Mouse (Mus musculus) mature B cell (primary cell): ENCODE measurements around the gene Gm20696.

Experiments used
- in situ Hi-C: fragments of 300-500 bp; cut with MboI; formaldehyde crosslinking; loops from 2 replicates; pipeline ENCODE4 v1.14.3; 2019

Gm20696 gene

GRCm38 (mm10) chr6:99394801-99395200 is 271.8 kb downstream of the Gm20696 start:
- in situ Hi-C loops = no loop called here

- in situ Hi-C loops = no loop called here
These were observed 274.1 kb downstream of the Gm20696 start for GRCm38 (mm10) chr6:99392484-99392883.

DNA sequence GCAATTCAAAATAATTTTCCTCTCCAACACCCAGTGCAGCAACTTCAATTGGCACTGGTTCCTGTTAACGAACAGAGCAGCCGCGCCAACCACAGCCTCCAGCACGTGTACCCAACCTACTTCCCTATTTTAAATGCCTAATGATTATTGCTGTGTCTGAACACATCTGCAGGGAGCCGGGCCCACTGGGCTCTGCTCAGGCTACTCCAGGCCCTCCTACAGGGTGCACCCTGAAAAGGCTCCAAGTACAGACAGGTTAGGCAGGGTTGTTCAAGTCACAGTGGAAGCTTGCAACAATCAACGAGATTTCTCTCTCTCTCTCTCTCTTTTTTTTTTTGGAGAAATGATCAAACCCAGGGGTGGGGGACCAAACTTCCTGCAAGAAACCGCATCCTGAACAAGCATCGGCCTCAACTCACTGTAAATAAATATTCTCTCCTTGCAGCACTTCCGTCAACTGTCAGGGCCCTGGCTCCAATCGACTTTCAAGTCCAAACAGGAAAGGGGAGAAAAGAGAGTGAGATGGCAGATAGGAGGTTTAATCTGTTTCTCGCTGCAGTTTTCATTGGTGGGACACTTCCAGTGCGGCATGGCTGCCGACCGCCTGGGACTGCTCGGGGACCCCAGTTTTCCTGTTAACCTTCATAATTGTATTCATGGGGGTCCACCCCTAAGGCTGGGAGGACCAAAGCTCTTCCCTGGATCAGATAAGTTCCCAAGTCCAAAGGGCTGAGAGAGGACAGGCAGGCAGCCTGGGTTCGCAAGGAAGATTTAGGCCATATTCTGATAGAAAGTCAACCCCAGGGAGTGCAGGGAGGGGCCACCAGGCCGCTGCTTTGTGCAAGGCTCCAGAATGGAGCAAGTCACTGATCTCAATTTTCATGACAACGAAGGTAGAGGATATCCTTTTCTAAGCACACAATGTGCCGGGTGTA is 277.6 kb downstream of the Gm20696 start:
- in situ Hi-C loops = no loop called here

DNA sequence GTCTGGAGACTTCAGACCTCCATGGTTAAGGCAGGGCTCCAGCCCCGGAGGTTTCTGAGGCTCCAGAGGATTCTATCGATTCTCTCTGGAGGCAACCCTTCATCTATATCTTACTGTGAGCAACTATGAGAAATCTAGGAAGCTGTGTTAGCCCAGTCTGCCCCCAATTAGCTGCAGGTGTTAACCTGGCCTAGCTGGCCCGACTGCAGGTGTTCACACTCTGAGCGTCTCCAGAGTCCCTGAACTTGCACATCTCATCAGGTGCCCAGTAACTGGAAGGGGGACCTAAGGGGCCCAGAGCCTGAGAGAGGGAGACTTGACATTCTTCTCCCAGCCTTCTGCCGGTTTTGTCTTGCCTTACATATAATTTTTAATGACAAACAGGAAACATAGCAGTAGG is 278.6 kb downstream of the Gm20696 start:
- in situ Hi-C loops = no loop called here

DNA sequence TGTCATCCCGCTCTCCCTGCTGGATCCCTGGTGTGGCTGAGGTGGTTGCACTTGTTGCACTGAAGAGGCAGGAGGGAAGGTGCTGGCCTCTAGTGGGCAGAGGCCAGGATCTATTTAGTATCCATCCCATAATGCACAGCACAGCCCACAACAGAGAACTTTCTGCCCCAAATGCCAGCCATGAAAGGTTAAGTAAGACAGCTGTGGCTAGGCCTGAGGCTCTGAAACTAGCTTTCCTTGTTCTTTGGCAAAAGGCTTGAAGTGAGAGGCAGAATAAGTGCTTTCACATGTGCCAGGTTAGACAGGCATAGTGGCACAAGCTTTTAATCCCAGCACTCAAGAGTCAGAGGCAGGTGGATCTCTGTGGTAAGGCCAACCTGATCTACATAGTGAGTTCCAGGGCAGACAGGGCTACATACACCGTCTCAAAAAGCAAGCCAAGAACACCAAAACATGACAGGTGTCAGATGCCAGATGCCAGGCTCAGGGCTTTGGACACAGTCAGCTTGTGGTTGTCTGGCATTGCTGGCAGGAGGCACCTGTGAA is 281.5 kb downstream of the Gm20696 start:
- in situ Hi-C loops = no loop called here

DNA sequence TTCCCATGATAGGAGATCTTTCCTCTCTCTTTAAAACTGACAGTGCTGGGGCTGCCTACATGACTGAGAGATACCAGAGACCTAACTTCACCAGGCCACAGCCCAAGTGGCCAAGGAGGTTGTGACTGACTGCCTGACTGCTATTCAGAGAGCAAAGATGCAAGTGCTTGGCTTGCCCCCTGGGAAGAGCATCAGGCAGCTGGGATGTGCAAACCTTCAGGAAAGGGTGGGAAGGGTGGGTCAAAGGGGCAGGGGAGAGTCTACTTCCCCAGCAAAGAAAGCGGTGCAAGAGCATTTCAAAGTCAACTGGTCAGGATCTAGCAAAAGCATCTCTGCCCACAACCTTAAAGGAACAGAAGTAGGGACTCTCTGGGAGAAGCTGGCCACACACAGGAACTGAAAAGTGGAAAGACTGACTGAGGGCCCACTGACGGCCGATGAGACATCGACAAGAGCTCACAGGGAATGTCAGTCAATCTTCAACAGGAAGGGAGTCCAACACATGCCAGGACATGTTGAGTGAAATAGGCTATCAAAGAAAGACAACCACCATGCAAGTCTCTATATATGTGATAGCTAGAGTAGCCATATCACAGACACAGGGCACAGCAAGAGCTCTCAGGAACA is 282.6 kb downstream of the Gm20696 start:
- in situ Hi-C loops = no loop called here

GRCm38 (mm10) chr6:99380146-99380545 is 286.5 kb downstream of the Gm20696 start:
- in situ Hi-C loops = no loop called here

DNA sequence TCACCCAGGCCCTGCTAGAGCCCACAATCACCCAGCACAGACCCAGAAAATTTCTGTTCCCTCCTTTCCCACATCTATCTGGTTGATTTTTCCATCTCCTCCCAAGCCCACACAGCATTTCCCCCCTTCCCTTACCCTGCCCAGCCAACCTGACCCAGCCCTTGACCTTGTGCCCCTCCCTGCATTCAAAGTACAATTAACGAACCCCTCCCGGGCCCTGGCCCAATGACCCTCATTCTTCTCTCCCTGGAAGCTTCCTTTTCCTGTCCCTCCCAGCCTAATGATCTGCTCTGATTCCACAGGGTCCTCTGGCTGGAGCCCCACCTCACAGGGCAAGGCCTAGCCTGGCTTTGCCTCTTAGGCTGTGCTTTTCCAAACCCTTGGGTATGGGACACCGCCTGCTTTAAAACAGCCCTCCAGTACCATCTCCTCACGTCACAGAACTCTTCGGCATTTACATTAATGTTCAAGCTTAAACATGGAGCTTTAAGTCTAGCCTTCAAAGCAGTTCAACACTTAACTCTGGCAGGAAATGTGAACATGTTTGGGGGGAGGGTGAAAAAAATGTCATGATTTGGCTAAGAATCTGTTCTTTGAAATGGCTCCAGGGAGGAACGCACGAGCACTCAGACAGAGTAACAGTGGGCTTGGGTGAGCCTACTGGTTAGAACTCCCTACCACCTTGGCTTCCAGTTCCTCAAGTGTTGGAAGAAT is 287.4 kb downstream of the Gm20696 start:
- in situ Hi-C loops = no loop called here

GRCm38 (mm10) chr6:99377716-99378115 is 288.9 kb downstream of the Gm20696 start:
- in situ Hi-C loops = no loop called here

- in situ Hi-C loops = no loop called here
These were observed 289.5 kb downstream of the Gm20696 start for GRCm38 (mm10) chr6:99377131-99377530.

GRCm38 (mm10) chr6:99376721-99377120 is 289.9 kb downstream of the Gm20696 start:
- in situ Hi-C loops = no loop called here

- in situ Hi-C loops = no loop called here
These were observed 290.7 kb downstream of the Gm20696 start for GRCm38 (mm10) chr6:99375865-99376264.

DNA sequence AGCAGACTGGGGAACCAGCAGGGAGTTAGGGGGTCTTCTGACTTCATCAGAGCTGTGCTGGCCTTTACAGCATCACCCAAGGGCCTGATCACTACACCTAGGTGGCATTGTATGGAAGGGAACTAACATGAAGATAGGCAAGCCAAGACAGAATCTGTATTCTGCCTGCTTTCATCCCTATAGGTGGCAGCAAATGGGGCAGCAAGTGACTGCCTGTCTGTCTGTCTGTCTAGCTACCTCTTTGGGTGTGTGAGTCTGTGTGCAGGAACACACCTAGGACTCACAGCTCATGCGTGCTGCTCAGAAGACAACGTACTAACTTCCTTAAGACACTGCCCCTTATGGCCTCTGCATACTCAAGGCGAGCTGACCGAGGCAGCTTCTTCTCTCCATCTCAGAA is 291.2 kb downstream of the Gm20696 start:
- in situ Hi-C loops = no loop called here

GRCm38 (mm10) chr6:99374448-99375271 is 291.9 kb downstream of the Gm20696 start:
- in situ Hi-C loops = no loop called here

DNA sequence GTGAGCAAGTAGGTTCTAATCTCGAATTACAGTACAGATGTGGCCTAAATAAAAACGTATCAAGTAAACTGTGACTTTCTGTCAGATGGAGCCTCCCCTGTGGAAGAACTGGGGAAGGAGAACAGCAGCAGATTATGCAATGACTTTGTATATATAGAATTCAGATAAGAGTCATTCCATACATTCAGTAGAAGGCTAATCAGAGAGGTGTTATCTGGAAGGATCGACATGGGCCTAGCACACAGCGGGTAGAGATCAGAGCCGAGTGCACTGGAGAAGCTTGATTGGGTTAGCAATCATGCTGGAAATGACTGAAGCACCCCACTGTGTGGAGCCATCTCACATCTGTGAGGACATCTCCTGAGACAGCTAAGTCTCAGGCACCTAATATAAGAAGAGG is 294.2 kb downstream of the Gm20696 start:
- in situ Hi-C loops = no loop called here

GRCm38 (mm10) chr6:99372016-99372415 is 294.6 kb downstream of the Gm20696 start:
- in situ Hi-C loops = no loop called here

DNA sequence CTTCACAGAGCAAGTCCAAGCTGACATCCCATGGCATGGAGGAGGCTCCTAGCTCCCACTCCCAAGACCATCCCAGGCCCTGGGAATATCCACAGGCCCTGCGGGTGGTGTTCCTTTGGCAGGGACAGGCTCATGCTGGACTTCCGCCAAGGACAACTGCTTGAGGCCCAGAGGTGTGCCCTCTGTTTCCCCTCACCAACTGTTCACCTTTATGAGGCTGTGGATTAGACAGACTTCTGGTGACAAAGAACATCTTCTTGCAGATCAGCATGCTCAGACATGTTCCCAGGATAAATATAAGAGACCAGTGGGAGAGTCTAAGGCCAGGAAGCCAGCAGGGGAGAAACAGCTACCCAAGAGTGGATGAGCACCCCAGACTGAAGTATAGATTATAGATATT is 296.7 kb downstream of the Gm20696 start:
- in situ Hi-C loops = no loop called here

GRCm38 (mm10) chr6:99369156-99369555 is 297.4 kb downstream of the Gm20696 start:
- in situ Hi-C loops = no loop called here

DNA sequence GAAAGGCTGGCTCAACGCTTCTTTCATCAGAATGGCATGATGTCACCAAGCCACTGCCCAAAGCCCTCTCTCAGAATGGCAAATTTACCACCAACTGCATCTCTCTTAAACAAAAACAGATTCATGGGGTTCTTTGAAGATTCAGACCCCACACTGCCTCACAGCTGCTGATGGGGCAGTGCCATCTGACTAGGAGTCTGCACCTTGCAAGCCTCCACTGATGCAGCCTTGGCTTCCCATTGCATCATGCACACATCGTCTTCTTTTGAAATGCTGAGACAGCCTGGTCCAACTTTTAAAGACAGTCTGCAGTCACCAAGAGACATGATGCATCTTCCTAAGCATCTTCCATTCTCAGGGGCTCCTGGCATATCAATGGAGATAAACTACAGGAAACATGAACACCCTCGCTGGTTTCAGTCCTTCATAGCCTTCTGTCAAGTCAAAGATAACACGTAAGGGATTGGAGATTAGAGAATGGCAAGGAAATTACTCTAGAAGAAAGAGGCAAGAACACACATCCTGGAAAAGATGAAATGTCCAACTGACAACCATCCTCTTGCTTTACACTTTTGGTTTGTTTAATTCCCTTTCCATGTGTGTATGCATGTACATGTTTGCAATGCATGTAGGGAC is 298.4 kb downstream of the Gm20696 start:
- in situ Hi-C loops = no loop called here

GRCm38 (mm10) chr6:99364545-99364944 is 302.1 kb downstream of the Gm20696 start:
- in situ Hi-C loops = no loop called here

- in situ Hi-C loops = no loop called here
These were observed 306.0 kb downstream of the Gm20696 start for GRCm38 (mm10) chr6:99360581-99360980.
